Mouse (Mus musculus) bone marrow, adult 2 months (tissue): ENCODE data around the gene Mxi1.

Experiments
- CTCF ChIP-seq: fragments of 200-500 bp; IDR thresholded peaks from 2 replicates; pipeline ENCODE4 v1.5.1; 2011; ENCODE audit warnings: low read length, control low read depth; ENCODE audit not compliant: control insufficient read depth, insufficient read depth
- POLR2A ChIP-seq: fragments of 200-500 bp; IDR thresholded peaks from 2 replicates; pipeline ENCODE4 v1.6.1; 2011; ENCODE audit warnings: low read depth, mild to moderate bottlenecking, control low read depth, low read length, borderline replicate concordance; ENCODE audit not compliant: control insufficient read depth

GRCm38 (mm10) chr19:53322438-53323048 is 12.2 kb downstream of the Mxi1 start:
- no peak for TF ChIP-seq POLR2A
- no peak for TF ChIP-seq CTCF
